Mouse (Mus musculus) thymus, postnatal 10 days (tissue): ENCODE measurements around the gene Fer.
"Not testable (repeated sequence)": the region's sequence is repeated elsewhere in the genome, so short reads cannot be mapped to it uniquely, and the experiment has no call there.

Source experiments
- DNase-seq, 2 experiments: peaks; one replicate each; pipeline ENCODE4 v3.0.0; 2021; ENCODE audit warnings: low spot score in 2 of 2

The Fer gene

GRCm38 (mm10) chr17:63863012-63863630 lies at the start of gene Fer:
Gene Fer, plus strand, starts transcription at chr17:63863062.
- no peak for DNase-seq

GRCm38 (mm10) chr17:63813552-63813951 lies 49.3 kb upstream of the Fer start:
- no peak for DNase-seq

GRCm38 (mm10) chr17:63818444-63819027 lies 44.3 kb upstream of the Fer start:
- no peak for DNase-seq

- no peak for DNase-seq
Observed at GRCm38 (mm10) chr17:63824141-63824540, 38.7 kb upstream of the Fer start.

GRCm38 (mm10) chr17:63826196-63826595 lies 36.7 kb upstream of the Fer start:
- DNase-seq = no peak

GRCm38 (mm10) chr17:63826767-63827166 lies 36.1 kb upstream of the Fer start:
- no peak for DNase-seq

- no peak for DNase-seq
Observed at GRCm38 (mm10) chr17:63828561-63829332, 34.1 kb upstream of the Fer start.

- DNase-seq = no peak
Observed at GRCm38 (mm10) chr17:63831550-63831949, 31.3 kb upstream of the Fer start.

- DNase-seq = no peak
Observed at GRCm38 (mm10) chr17:63836223-63836622, 26.6 kb upstream of the Fer start.

GRCm38 (mm10) chr17:63836641-63837040 lies 26.2 kb upstream of the Fer start:
- DNase-seq = no peak

- DNase-seq = no peak
Observed at GRCm38 (mm10) chr17:63838144-63838543, 24.7 kb upstream of the Fer start.

- no peak for DNase-seq
Observed at GRCm38 (mm10) chr17:63839636-63840269, 23.1 kb upstream of the Fer start.

GRCm38 (mm10) chr17:63842226-63842625 lies 20.6 kb upstream of the Fer start:
- DNase-seq = no peak

- DNase-seq = no peak
Observed at GRCm38 (mm10) chr17:63844936-63845335, 17.9 kb upstream of the Fer start.

- DNase-seq = not testable (repeated sequence)
Observed at GRCm38 (mm10) chr17:63845766-63846165, 17.1 kb upstream of the Fer start.

GRCm38 (mm10) chr17:63849151-63849550 lies 13.7 kb upstream of the Fer start:
- DNase-seq = no peak

GRCm38 (mm10) chr17:63849566-63849965 lies 13.3 kb upstream of the Fer start:
- DNase-seq = peak in 1 of 2 experiments; percentile 6

- no peak for DNase-seq
Observed at GRCm38 (mm10) chr17:63850016-63850415, 12.8 kb upstream of the Fer start.

GRCm38 (mm10) chr17:63857023-63857544 lies 5.8 kb upstream of the Fer start:
- no peak for DNase-seq

GRCm38 (mm10) chr17:63860988-63861387 lies 1.9 kb upstream of the Fer start:
- DNase-seq = no peak

GRCm38 (mm10) chr17:63862399-63862798 lies 463 bp upstream of the Fer start:
- no peak for DNase-seq

- DNase-seq = peak; percentile 78 to 79
Observed at GRCm38 (mm10) chr17:63863647-63864149, 836 bp downstream of the Fer start, which contains the start of gene A930002H24Rik. Gene A930002H24Rik, minus strand, starts transcription at chr17:63863791.
